Mouse (Mus musculus) stomach, postnatal 0 days (tissue): ENCODE data around the gene Cd53.

Experiments used
- CTCF ChIP-seq: IDR thresholded peaks from 2 replicates; pipeline ENCODE4 v1.5.1; 2016; ENCODE audit warnings: antibody characterized with exemption, low read depth, mild to moderate bottlenecking, moderate library complexity
- EP300 ChIP-seq: optimal IDR thresholded peaks from 2 replicates; pipeline ENCODE3; 2016; ENCODE audit warnings: antibody characterized with exemption

DNA sequence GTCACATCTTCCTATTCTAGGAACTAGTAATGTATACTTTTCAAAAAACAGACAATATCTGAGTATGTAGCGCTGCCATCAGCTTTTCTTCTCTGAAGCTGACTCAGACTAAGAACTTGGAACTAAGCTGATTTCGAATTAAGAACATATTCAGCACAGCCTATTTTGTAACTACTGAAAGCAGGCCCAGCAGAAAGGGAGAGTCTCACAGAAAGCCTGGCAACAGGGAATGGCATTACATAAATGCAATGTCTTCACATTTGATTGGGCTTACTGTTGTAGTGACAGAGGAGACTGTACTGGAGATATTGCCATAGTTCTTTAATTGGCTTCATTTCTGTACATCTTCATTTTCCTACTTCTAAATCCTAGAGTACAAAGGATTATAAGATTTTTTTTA is 27.7 kb upstream of the Cd53 start:
- TF ChIP-seq CTCF = no peak
- no peak for TF ChIP-seq EP300
